Mouse (Mus musculus) spleen, embryonic (tissue): ENCODE results near the gene Uhmk1.
"Not testable (repeated sequence)": the region's sequence is repeated elsewhere in the genome, so short reads cannot be mapped to it uniquely, and the experiment has no call there.

Source experiments
- CTCF ChIA-PET: fragments of 350-600 bp; sonication (Branson Sonifier 250); formaldehyde crosslinking; loops from one replicate; lab custom pipeline; 2022; lab: Charles Lee

Uhmk1 gene

GRCm38 (mm10) chr1:170214757-170215522, at the start of gene Uhmk1:
Gene Uhmk1 (minus strand): TSS chr1:170215397.
- CTCF ChIA-PET: interaction anchor here (0.6 kb wide), 1 partner anchor 361 kb away, joined by 3 read pairs; no protein-coding TSS in a partner anchor

GRCm38 (mm10) chr1:170255560-170255910, 40.3 kb upstream of the Uhmk1 start:
- CTCF ChIA-PET: no interaction called here

GRCm38 (mm10) chr1:170254893-170255559, 39.8 kb upstream of the Uhmk1 start:
- CTCF ChIA-PET: no interaction called here

- CTCF ChIA-PET: no interaction called here
These were observed 29.8 kb upstream of the Uhmk1 start for GRCm38 (mm10) chr1:170245016-170245415.

GRCm38 (mm10) chr1:170232688-170233087, 17.5 kb upstream of the Uhmk1 start, which contains the start of gene Sh2d1b2:
Gene Sh2d1b2 (plus strand): TSS chr1:170232749.
- CTCF ChIA-PET: not testable (repeated sequence)

GRCm38 (mm10) chr1:170223276-170223675, 8.1 kb upstream of the Uhmk1 start:
- CTCF ChIA-PET: no interaction called here

- CTCF ChIA-PET: no interaction called here
These were observed 5.2 kb upstream of the Uhmk1 start for GRCm38 (mm10) chr1:170220351-170220750.

GRCm38 (mm10) chr1:170218091-170218884, 3.1 kb upstream of the Uhmk1 start:
- CTCF ChIA-PET: no interaction called here

- CTCF ChIA-PET: interaction anchor here (0.6 kb wide), 1 partner anchor 360 kb away, joined by 3 read pairs; no protein-coding TSS in a partner anchor
These were observed 393 bp upstream of the Uhmk1 start for GRCm38 (mm10) chr1:170215590-170215989.

GRCm38 (mm10) chr1:170214383-170214756, 827 bp downstream of the Uhmk1 start:
- CTCF ChIA-PET: no interaction called here

- CTCF ChIA-PET: interaction anchor here (0.5 kb wide), 1 partner anchor 244 kb away, joined by 5 read pairs; the partner anchor contains the start of gene Hsd17b7
These were observed 1.9 kb downstream of the Uhmk1 start for GRCm38 (mm10) chr1:170213181-170213879.

GRCm38 (mm10) chr1:170206395-170206794, 8.8 kb downstream of the Uhmk1 start:
- CTCF ChIA-PET: no interaction called here

GRCm38 (mm10) chr1:170200379-170200778, 14.8 kb downstream of the Uhmk1 start:
- CTCF ChIA-PET: no interaction called here

- CTCF ChIA-PET: no interaction called here
These were observed 19.0 kb downstream of the Uhmk1 start for GRCm38 (mm10) chr1:170196211-170196610.

- CTCF ChIA-PET: interaction anchor here (0.5 kb wide), 1 partner anchor 14 kb away, joined by 8 read pairs; no protein-coding TSS in a partner anchor
These were observed 23.3 kb downstream of the Uhmk1 start for GRCm38 (mm10) chr1:170191925-170192324.

- CTCF ChIA-PET: interaction anchor here (0.6 kb wide), 1 partner anchor 1033 kb away, joined by 4 read pairs; no protein-coding TSS in a partner anchor
These were observed 25.0 kb downstream of the Uhmk1 start for GRCm38 (mm10) chr1:170190225-170190624.

- CTCF ChIA-PET: no interaction called here
These were observed 26.6 kb downstream of the Uhmk1 start for GRCm38 (mm10) chr1:170188601-170189000.

GRCm38 (mm10) chr1:170186531-170186930, 28.7 kb downstream of the Uhmk1 start:
- CTCF ChIA-PET: no interaction called here

- CTCF ChIA-PET: no interaction called here
These were observed 30.1 kb downstream of the Uhmk1 start for GRCm38 (mm10) chr1:170185137-170185536.

- CTCF ChIA-PET: no interaction called here
These were observed 32.5 kb downstream of the Uhmk1 start for GRCm38 (mm10) chr1:170182706-170183105.

GRCm38 (mm10) chr1:170176661-170177239, 38.4 kb downstream of the Uhmk1 start:
- CTCF ChIA-PET: no interaction called here
